19 mouse cellular contexts compared by ENCODE assay signal in the genomic region with DNA sequence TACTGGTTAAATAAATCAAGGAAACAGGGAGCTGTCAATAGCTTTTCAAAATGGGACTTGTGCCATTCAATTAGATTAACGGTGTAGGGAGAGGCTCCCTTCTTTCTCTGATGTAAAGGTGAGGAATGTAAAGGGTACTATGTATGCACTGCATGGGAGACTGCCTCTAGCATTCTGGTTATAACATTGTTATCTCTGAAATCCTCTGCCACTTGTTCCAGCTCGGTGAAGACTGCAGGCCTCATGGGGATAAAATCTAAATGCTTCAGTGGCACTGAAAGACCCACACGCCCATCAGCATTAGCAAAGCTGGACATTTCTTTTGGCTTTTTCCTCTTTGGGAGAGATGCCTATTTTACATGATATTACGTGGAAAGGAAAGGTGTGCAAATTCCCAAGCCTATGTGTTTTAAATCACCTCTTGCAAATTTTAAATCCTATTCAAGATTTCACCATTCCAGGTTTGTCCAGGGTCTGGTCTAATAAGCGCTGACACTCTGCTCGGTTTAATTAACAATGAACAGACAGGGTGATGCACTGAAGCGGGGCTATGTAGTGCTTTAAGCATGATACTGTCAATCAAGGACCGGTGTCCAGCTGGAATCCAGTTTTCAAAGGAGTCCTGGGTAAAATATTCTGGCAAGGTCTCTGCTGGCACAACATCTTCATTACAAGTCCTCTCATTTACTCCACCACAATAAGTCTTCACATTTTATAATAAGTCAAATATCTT.
DNase-seq lines count a peak whose midpoint lies in the region; ATAC-seq lines count a peak whose summit lies in the region.
"Had no signal": no experiment of that assay in that cellular context is flagged by ENCODE, and none has a peak within 500 bp of the region (broad histone marks: within the 10 kb centered on the region; RNA-seq: fewer than 3 reads in every experiment).

No protein-coding gene starts in this region.

- H3K4me2 ChIP-seq in forebrain, embryonic 16.5 days (ENCODE audit: low read length) = no peak overlapping the region
- no peak overlapping the region; the same call in 1 of the 2 replicates for H3K4me2 ChIP-seq in midbrain, embryonic 12.5 days (replicated peaks)
- H3K4me2 ChIP-seq: embryonic facial prominence, embryonic 13.5 days; lung, embryonic 14.5 days had no signal

- 0 out of 2 replicates have a peak, but pooled peaks have one; percentile 47 for ATAC-seq in forebrain, embryonic 16.5 days
- ATAC-seq in midbrain, embryonic 12.5 days (ENCODE audit: low FRiP score, low read depth) = peak; percentile 84
- no peak for ATAC-seq in megakaryocyte-erythroid progenitor cell, adult 5-6 weeks (replicated peaks; ENCODE audit: low FRiP score, low TSS enrichment, poor library complexity, severe bottlenecking)
- ATAC-seq: intestine, embryonic 16.5 days had no signal

- intact Hi-C loops in left cerebral cortex, postnatal 4 days (cut with DNase I) = no loop called here

- no peak overlapping the region for H3K4me3 ChIP-seq in forebrain, embryonic 16.5 days (replicated peaks; ENCODE audit: low read length)
- H3K4me3 ChIP-seq in midbrain, embryonic 12.5 days = no peak overlapping the region
- H3K4me3 ChIP-seq: embryonic facial prominence, embryonic 13.5 days; myocyte had no signal

- WGBS in forebrain, embryonic 16.5 days = 18% methylated on average over 8 of the region's 8 CpGs
- 14% methylated on average over 8 of the region's 8 CpGs for WGBS in midbrain, embryonic 12.5 days

- peak; percentile 37 for DNase-seq in left cerebral cortex, postnatal 4 days
- no peak for DNase-seq in left cerebral cortex, adult 8-10 months (ENCODE audit: low spot score in 2 of 2)
- no peak for DNase-seq in adrenal gland, adult (ENCODE audit: inconsistent age in 2 of 2, low spot score in 1 of 2)
- DNase-seq in urinary bladder, postnatal 36 days (ENCODE audit: low spot score in 2 of 2) = no peak
- DNase-seq: adrenal gland, adult 2 months; cerebellum, adult 18-20 months; gastrocnemius, postnatal 10 days; heart, postnatal 10 days; kidney, postnatal 10 days; lung, embryonic 14.5 days; right cerebral cortex, postnatal 14 days; thymus, postnatal 4 days had no signal

- no peaks in the 10 kb centered on the region; the same call in 1 of the 2 replicates for H3K4me1 ChIP-seq in forebrain, embryonic 16.5 days (replicated peaks; ENCODE audit: control insufficient read depth, insufficient read depth, low read length)
- H3K4me1 ChIP-seq in midbrain, embryonic 12.5 days = peaks cover 13% of the 10 kb centered on the region; the same call in 1 of the 2 replicates
- H3K4me1 ChIP-seq: embryonic facial prominence, embryonic 13.5 days had no signal

- H3K27ac ChIP-seq in forebrain, embryonic 16.5 days (ENCODE audit: low read length) = no peak overlapping the region
- H3K27ac ChIP-seq in midbrain, embryonic 12.5 days (replicated peaks) = peak overlapping the region; percentile 60; the same call in 1 of the 2 replicates
- H3K27ac ChIP-seq: embryonic facial prominence, embryonic 13.5 days had no signal

- 0 out of 2 replicates have a peak, but pooled peaks cover 3% of the 10 kb centered on the region for H3K9me3 ChIP-seq in forebrain, embryonic 16.5 days (ENCODE audit: control insufficient read depth, low read length)
- H3K9me3 ChIP-seq in midbrain, embryonic 12.5 days = no peaks in the 10 kb centered on the region
- H3K9me3 ChIP-seq: embryonic facial prominence, embryonic 13.5 days; G1E had no signal

- no peaks in the 10 kb centered on the region for H3K36me3 ChIP-seq in forebrain, embryonic 16.5 days (ENCODE audit: control insufficient read depth, insufficient read depth)
- H3K36me3 ChIP-seq in midbrain, embryonic 12.5 days = no peaks in the 10 kb centered on the region
- H3K36me3 ChIP-seq: embryonic facial prominence, embryonic 13.5 days; G1E had no signal

- H3K27me3 ChIP-seq in forebrain, embryonic 16.5 days (replicated peaks; ENCODE audit: control insufficient read depth, insufficient read depth, low read length) = no peaks in the 10 kb centered on the region
- H3K27me3 ChIP-seq in midbrain, embryonic 12.5 days = no peaks in the 10 kb centered on the region
- H3K27me3 ChIP-seq: embryonic facial prominence, embryonic 13.5 days had no signal

- no peak overlapping the region for H3K9ac ChIP-seq in forebrain, embryonic 16.5 days (replicated peaks; ENCODE audit: low read depth, low read length)
- H3K9ac ChIP-seq in midbrain, embryonic 12.5 days (replicated peaks) = no peak overlapping the region
- H3K9ac ChIP-seq: embryonic facial prominence, embryonic 13.5 days; lung, embryonic 14.5 days had no signal
